Mouse (Mus musculus) kidney, postnatal 25 days (tissue): ENCODE measurements around the gene B4galt5.

Experiments
- DNase-seq, 2 experiments: peaks; one replicate each; pipeline ENCODE4 v3.0.0; 2021; ENCODE audit warnings: mixed read lengths in 2 of 2

Gene B4galt5

GRCm38 (mm10) chr2:167250003-167250735, 98.8 kb downstream of the B4galt5 start:
- no peak for DNase-seq

- peak; percentile 29 to 73 for DNase-seq
These were observed 99.4 kb downstream of the B4galt5 start for GRCm38 (mm10) chr2:167249591-167249990.
